Mouse (Mus musculus) macrophage (primary cell): ENCODE measurements around the gene Nkain4. TPM values are rescaled to one million over a fixed set of nuclear protein-coding genes. Genes with fewer than 3 reads are reported as not detected.

ENCODE experiments used
- H3K27ac ChIP-seq: fragments of 350-480 bp; formaldehyde crosslinking; 2 replicates; pipeline ENCODE4 v1.9.0; 2021
- H3K36me3 ChIP-seq: fragments of 350-480 bp; formaldehyde crosslinking; 2 replicates; pipeline ENCODE4 v1.9.0; 2021; ENCODE audit errors: inconsistent target
- H3K4me3 ChIP-seq: fragments of 350-480 bp; formaldehyde crosslinking; 2 replicates; pipeline ENCODE4 v1.9.0; 2021; ENCODE audit errors: inconsistent target
- H3K79me2 ChIP-seq: fragments of 350-480 bp; formaldehyde crosslinking; 2 replicates; pipeline ENCODE4 v1.9.0; 2021; ENCODE audit errors: inconsistent target
- WGBS: methylation state at CpG from one replicate; pipeline ENCODE4 v1.1.7; 2026; ENCODE audit warnings: inconsistent platforms; ENCODE audit not compliant: missing documents; 5-methylcytosine and 5-hydroxymethylcytosine counted together
- polyA plus RNA-seq: library from polyadenylated mRNA; stranded (reverse); fragments of 250-400 nt; gene quantifications from 3 replicates; pipeline ENCODE4 v1.2.4, GENCODE M21; 2018; ENCODE audit warnings: inconsistent platforms

The Nkain4 gene
- polyA plus RNA-seq, 1 experiment from 2014 or later, result not detected

- peaks cover 53% of the 10 kb centered on the region for H3K79me2 ChIP-seq
- under 1% methylated on average over 61 of the region's 61 CpGs for WGBS
- H3K4me3 ChIP-seq, result peak overlapping the region; percentile 89
- peak overlapping the region; percentile 35 for H3K27ac ChIP-seq
- peaks cover 22% of the 10 kb centered on the region; the same call in 1 of the 2 replicates for H3K36me3 ChIP-seq
These were observed 34.3 kb downstream of the Nkain4 start for GRCm38 (mm10) chr2:180919913-180920809.

DNA sequence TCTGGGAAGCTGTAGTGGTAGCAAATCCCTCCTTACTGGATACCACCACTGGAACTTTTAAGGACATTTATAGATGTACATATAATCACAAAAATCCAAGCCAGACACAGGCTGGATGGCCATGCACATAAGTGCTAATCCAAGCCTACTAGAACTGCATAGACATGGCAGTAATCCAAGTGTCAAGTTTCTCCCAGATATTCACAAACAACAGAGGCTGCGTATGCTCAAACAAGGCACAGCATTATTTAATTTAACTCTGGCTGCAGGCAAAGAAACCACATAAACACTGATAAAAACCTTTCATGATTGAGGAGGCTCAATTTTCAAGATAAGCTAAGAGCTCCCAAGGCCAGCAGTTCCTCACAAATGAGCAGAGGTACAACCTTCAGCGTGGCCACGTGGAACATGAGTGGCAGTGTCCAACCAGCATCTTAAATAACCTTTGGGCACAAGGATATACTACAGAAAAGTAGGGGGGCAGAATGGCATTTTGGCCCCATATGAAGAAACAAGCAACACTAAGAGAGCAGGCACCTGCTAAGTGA lies 38.5 kb downstream of the Nkain4 start:
- peaks cover 62% of the 10 kb centered on the region for H3K36me3 ChIP-seq
- H3K79me2 ChIP-seq, result peaks cover 95% of the 10 kb centered on the region
- H3K27ac ChIP-seq, result no peak overlapping the region
- 98% methylated on average over 3 of the region's 3 CpGs for WGBS
- no peak overlapping the region for H3K4me3 ChIP-seq

GRCm38 (mm10) chr2:180910928-180911327 lies 43.6 kb downstream of the Nkain4 start:
- Histone ChIP-seq H3K27ac (no peak overlapping the region), H3K79me2 (peaks cover 99% of the 10 kb centered on the region), H3K4me3 (no peak overlapping the region), H3K36me3 (peaks cover 78% of the 10 kb centered on the region)
- 94% methylated on average over 12 of the region's 12 CpGs for WGBS

DNA sequence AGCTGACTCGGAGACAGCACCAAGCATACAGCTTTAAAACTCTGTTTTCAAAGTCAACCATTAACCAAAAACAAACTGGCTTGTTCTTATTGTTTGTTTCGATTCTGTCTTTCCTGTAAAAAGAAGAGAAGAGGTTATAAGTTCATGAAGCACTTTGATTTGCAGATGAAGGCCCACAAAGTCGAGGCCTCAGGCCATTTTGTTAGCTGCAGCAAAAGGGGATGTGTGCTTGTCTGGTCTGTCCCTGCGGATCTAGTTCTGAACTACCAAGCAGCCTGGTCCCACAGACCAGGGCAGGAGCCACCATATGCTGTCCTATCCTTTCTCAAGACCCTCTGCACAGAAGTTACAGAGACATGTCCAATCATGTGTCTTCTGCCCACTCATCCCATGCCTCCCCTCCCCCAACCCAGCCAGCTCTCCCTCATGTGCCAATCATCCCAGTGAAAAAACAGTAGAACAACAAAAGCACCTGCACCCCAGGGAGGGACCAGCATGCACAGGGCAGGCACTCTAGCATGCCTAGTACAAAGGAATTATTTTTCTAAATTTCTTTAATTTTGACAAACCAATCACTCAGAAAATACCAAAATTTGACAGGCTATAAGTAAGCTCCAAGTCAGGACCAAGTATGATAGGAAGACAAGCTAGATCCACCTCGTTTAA lies 48.8 kb downstream of the Nkain4 start:
- peaks cover 35% of the 10 kb centered on the region for H3K36me3 ChIP-seq
- H3K4me3 ChIP-seq, result no peak overlapping the region
- no peak overlapping the region for H3K27ac ChIP-seq
- peaks cover 52% of the 10 kb centered on the region for H3K79me2 ChIP-seq
- WGBS, result 82% methylated on average over 5 of the region's 5 CpGs

GRCm38 (mm10) chr2:180904435-180905208 lies 49.9 kb downstream of the Nkain4 start:
- WGBS, result 97% methylated on average over 18 of the region's 18 CpGs
- Histone ChIP-seq H3K4me3 (no peak overlapping the region), H3K36me3 (peaks cover 26% of the 10 kb centered on the region), H3K79me2 (peaks cover 42% of the 10 kb centered on the region), H3K27ac (no peak overlapping the region)

DNA sequence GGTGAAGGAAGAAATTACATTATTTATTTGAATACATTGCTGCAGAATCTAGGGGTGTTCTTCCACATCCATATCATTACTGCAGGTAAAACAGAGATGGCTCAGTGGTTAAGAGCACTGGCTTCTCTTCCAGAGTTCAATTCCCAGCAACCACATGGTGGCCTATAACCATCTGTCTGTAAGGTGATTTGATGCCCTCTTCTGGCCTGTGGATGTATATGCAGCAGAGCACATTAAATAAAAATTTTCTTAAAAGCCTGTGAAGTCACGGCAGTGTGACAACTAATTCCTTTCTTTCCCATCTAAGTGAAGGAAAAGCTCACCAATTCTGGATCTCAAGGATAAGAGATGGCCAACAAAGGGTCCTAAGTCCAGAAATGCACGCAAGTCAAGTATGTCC lies 52.4 kb downstream of the Nkain4 start:
- peaks cover 16% of the 10 kb centered on the region; the same call in 1 of the 2 replicates for H3K36me3 ChIP-seq
- 17% methylated on average over 1 of the region's 2 CpGs for WGBS
- H3K4me3 ChIP-seq, result no peak overlapping the region
- H3K79me2 ChIP-seq, result peaks cover 16% of the 10 kb centered on the region; the same call in 1 of the 2 replicates
- H3K27ac ChIP-seq, result no peak overlapping the region

DNA sequence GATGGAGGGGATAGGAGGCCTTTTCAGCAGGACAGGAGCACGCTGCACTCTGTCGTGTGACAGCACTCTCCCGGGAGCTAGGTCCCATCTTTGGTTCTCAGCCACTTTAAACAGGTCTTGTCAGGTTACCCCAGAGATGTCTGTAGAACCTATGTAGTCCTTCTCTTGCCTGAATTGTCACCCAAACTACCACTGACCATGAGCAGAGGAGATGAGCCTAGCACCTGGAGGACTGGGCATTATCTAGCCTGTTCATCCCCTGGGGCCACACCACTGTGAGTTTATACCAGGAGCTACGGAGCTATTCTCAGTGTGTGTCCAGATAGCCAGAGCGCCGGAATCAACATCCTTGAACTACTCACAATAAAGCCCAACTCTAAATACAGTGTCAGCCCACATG lies 56.6 kb downstream of the Nkain4 start:
- 89% methylated on average over 6 of the region's 6 CpGs for WGBS
- Histone ChIP-seq H3K36me3 (no peaks in the 10 kb centered on the region), H3K4me3 (no peak overlapping the region), H3K27ac (no peak overlapping the region), H3K79me2 (no peaks in the 10 kb centered on the region)

- no peaks in the 10 kb centered on the region for H3K79me2 ChIP-seq
- no peak overlapping the region for H3K4me3 ChIP-seq
- H3K36me3 ChIP-seq, result no peaks in the 10 kb centered on the region
- WGBS, result 80% methylated on average over 15 of the region's 15 CpGs
- no peak overlapping the region for H3K27ac ChIP-seq
These were observed 57.5 kb downstream of the Nkain4 start for GRCm38 (mm10) chr2:180896819-180897625.

DNA sequence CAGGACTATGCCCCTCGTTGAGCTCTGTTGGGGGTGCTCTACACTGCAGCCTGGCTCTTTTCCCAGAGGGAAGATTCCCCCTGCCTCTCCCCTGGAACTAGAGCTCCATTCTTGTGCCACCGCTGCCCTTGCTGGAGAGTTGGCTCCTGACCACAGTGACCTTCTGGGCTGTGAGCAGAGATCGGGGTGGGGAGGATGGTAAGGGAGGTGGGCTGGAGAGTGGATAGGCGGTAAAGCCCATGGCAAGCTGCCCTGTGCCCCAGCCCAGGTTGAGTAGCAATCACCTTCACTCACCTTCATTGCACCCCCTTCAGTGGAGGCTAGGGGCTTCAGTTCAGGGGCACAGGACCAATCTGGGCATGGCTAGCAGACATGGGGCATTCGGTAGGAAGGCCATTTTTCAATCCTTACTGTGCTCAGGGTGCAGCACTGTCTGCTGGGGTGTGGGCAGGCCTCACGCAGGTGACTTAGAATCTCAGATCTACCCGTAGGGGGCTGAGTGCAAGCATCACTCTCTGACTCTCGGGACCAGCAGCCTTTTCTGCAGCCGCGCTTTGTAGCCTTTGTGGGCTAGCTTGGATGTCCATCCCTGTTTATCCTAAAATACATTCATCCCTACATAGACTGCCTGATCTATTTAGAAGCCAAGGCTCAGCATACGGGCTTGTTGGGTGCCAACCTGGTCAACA lies 58.5 kb downstream of the Nkain4 start:
- no peak overlapping the region for H3K27ac ChIP-seq
- no peaks in the 10 kb centered on the region for H3K79me2 ChIP-seq
- WGBS, result 78% methylated on average over 11 of the region's 11 CpGs
- H3K36me3 ChIP-seq, result no peaks in the 10 kb centered on the region
- H3K4me3 ChIP-seq, result no peak overlapping the region

GRCm38 (mm10) chr2:180895321-180895720 lies 59.2 kb downstream of the Nkain4 start:
- H3K27ac ChIP-seq, result no peak overlapping the region
- H3K4me3 ChIP-seq, result no peak overlapping the region
- H3K36me3 ChIP-seq, result no peaks in the 10 kb centered on the region
- 81% methylated on average over 3 of the region's 3 CpGs for WGBS
- H3K79me2 ChIP-seq, result no peaks in the 10 kb centered on the region

DNA sequence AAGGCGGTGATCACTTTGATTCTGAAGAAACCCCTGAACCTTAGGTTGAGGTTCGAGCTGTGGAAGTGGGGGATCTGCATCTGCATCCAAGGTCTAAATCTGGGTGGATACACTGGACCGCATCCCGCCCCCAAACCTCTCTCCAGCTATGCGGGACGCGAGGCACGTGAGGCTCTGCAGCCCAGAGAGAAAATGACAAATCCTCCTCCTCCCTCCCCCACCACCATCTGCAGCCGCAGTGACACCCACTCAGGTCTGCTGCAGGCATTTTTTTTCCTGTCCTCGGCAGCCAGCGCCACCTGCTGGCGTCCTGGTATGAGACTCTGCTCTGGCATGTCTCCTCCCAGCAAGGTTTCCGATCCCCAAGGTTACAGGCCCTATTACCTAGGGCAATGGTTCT lies 59.8 kb downstream of the Nkain4 start:
- WGBS, result 4% methylated on average over 13 of the region's 13 CpGs
- H3K79me2 ChIP-seq, result no peaks in the 10 kb centered on the region
- no peaks in the 10 kb centered on the region for H3K36me3 ChIP-seq
- no peak overlapping the region for H3K4me3 ChIP-seq
- H3K27ac ChIP-seq, result no peak overlapping the region

GRCm38 (mm10) chr2:180894029-180894623 lies 60.4 kb downstream of the Nkain4 start:
- Histone ChIP-seq H3K4me3 (no peak overlapping the region), H3K79me2 (no peaks in the 10 kb centered on the region), H3K36me3 (no peaks in the 10 kb centered on the region), H3K27ac (no peak overlapping the region)
- WGBS, result 3% methylated on average over 56 of the region's 57 CpGs

DNA sequence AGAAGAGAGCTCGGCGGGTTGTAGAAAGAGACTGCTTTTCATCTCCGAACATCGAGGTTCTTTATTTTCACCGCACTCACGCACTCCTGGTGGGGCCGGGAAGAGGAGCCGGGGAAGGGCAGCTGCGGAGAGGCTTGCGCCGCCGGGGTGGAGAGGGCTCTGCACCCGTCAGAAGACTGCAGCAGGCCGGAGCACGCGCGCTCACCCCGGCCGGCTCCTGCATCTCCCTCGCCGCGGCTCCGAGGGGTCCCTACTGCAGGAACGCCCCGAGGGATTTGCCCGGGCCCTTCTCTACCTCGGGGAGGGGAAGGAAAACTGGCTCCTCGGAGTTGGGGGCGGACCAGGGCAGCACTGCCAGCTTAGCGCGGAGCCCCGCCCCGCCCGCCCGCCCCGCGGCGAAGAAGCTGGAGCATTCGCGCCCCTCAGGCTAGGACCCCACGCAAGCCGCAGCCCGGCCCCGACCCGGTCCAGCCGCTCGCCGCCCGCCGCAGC lies 60.9 kb downstream of the Nkain4 start:
- Histone ChIP-seq H3K79me2 (no peaks in the 10 kb centered on the region), H3K4me3 (no peak overlapping the region), H3K27ac (no peak overlapping the region), H3K36me3 (no peaks in the 10 kb centered on the region)
- 5% methylated on average over 50 of the region's 50 CpGs for WGBS
